Mouse (Mus musculus) T-helper 17 cell (primary cell): Measurements from ENCODE around the gene Rpp25.

Experiments used
- in situ Hi-C, 2 experiments: fragments of 300-600 bp; cut with MboI, MseI; formaldehyde crosslinking; loops; 1 replicate in 1 of 2; 2 replicates in 1 of 2; pipeline ENCODE4 v1.15.1; 2025; ENCODE audit warnings: high pct_unique_total_duplicates in 2 of 2

Gene Rpp25

DNA sequence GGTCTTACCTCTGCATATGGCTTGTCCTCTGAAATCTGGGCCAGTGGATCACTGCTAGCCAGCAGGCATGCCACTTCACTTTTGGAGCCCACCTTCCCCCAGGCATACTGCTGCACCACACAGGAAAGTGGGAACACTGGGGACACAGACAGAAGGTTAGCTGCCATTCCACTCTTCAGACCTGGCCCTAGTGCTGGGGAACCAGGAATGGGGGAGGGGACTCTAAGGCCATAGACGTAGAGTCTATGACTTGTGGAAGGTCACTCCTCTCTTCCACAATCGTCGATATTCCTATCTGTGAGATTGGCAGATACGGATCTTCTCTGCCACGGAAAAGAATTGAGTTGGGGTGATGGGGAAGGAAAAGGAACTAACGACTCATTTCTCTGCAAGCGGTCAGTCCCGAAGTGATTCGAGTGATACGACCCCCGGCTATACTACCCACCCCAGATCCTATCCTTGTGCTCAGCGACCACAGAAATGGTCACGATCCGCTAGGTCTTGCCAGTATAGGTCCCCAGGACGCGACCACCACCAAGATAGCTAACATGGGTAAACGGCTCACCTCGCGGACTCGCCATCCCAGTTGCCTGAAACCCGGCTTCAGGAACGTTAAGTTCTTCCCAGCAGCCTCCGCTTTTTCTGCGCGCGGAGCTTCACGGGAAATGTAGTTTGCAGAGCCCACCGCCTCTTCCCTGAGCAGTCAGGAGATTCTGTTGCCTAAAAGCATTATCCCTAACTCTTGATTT is 48.5 kb downstream of the Rpp25 start, which contains the start of gene Mpi:
Gene Mpi (minus strand): TSS at position 625 of the 749 bp plus-strand sequence.
- in situ Hi-C loops = loop anchor here in 1 of 2 experiments (5.0 kb wide), 1 partner anchor 100 kb away; the partner anchor contains the start of gene Csk

DNA sequence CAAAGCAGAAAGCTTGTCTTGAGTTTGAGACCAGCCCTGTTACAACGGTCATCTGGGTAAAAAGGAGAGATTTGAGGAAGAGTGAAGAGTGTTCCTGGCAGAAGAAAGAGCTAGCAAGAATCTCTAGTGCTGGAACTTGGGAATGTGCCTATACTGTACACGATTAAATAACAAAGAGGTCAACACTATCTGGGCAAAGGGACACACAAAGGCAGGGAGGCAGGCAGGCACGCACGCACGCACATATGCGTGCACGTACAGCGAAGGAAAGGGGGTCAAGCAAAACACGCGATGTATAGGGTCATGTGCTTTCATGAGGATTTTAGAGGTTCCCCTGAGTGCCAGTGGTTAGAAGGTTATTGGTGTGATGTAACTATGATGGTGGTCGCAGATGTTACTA is 49.3 kb downstream of the Rpp25 start:
- in situ Hi-C loops = loop anchor here in 1 of 2 experiments (5.0 kb wide), 1 partner anchor 99 kb away; the partner anchor contains the start of gene Csk

DNA sequence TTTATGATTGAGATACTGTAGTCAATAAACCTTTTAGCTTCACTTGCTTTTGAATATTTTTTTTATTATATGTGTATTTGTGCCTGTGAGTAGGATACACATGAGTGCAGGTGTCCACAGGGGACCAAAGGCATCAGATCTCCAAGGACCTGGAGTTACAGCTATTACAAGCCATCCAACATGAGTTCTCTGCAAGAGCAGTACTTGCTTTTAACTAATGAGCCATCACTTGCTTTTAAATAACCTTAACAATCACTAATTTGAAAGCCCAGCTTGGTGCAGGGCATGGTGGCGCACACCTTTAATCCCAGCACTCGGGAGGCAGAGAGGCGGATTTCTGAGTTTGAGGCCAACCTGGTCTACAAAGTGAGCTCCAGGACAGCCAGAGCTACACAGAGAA is 50.9 kb downstream of the Rpp25 start:
- in situ Hi-C loops = loop anchor here in 1 of 2 experiments (5.0 kb wide), 1 partner anchor 98 kb away; the partner anchor contains the start of gene Csk
